Mouse (Mus musculus) splenic B cell, adult 2 months (primary cell): ENCODE measurements at regions not wholly inside any gene's neighbourhood (a gene's known extent, or its start where the extent isn't known, plus 50 kb on each side); places are given as distances from the start of the nearest gene placed in this dataset.

Experiments used
- DNase-seq: peaks from one replicate; pipeline ENCODE4 v3.0.0-alpha.2; 2011; ENCODE audit warnings: low read depth, low spot score
- H3K27me3 ChIP-seq: 2 replicates; pipeline ENCODE4 v1.6.1; 2012; ENCODE audit warnings: mild to moderate bottlenecking, low read length, moderate library complexity, mixed read lengths; ENCODE audit not compliant: control insufficient read depth, poor library complexity, insufficient read depth, severe bottlenecking
- H3K36me3 ChIP-seq: 2 replicates; pipeline ENCODE4 v1.6.1; 2012; ENCODE audit warnings: mild to moderate bottlenecking, low read length, moderate library complexity, mixed read lengths; ENCODE audit not compliant: control insufficient read depth, poor library complexity, insufficient read depth, severe bottlenecking

DNA sequence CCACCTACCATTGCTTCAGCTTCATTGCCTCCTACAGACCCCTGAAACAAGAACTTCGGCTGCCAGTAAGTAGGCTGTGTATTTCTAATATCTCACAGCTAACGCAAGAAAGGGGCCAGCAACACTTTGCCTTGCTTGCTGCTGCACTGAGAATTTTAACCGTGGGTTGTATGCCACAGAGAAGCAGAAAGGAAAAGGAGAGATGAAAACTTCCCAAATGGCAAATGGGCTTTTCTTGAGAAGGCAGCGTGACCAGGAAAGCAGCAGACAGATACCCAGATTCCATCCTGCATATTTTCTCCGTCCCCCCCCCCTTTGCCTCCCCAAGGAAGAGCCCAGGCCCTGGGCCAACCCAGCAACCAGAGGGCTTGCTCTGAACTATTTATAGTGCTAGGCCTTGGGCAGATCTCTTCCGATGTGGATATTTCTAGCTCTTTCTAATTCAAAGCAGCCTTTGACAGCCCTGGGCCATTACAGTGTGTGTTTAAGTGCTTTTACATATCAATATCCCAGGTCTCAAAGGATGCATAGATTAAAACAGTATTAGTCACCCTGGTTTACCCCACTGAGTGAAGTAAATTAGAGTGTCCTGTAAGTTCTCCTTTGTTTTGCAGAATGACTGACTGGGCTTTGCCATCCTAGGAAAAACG lies 107.0 kb downstream of the Cartpt start:
- no peaks in the 10 kb centered on the region for H3K36me3 ChIP-seq
- no peak for DNase-seq
- H3K27me3 ChIP-seq, result no peaks in the 10 kb centered on the region

GRCm38 (mm10) chr13:99793001-99793400 lies 107.9 kb downstream of the Cartpt start:
- Histone ChIP-seq H3K27me3 (no peaks in the 10 kb centered on the region), H3K36me3 (no peaks in the 10 kb centered on the region)
- no peak for DNase-seq

DNA sequence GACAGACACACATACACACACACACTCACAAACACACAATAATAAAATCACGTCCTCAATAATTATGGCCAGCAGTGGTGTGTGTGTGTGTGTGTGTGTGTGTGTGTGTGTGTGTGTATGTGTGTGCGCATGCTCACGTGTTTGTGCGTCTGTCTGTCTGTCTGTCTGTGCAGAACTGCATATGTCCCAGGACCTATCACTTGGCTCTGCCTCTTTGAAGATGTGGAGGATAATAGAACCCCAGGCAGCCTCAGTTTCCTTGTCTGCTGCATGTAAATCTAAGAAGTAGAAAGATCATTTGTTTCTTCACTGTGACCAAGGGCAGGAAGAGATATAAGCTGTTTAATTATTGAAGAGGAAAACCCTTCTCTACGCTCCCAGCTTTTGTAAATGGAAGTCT lies 109.9 kb downstream of the Cartpt start:
- Histone ChIP-seq H3K27me3 (no peaks in the 10 kb centered on the region), H3K36me3 (no peaks in the 10 kb centered on the region)
- peak; percentile 26 for DNase-seq

DNA sequence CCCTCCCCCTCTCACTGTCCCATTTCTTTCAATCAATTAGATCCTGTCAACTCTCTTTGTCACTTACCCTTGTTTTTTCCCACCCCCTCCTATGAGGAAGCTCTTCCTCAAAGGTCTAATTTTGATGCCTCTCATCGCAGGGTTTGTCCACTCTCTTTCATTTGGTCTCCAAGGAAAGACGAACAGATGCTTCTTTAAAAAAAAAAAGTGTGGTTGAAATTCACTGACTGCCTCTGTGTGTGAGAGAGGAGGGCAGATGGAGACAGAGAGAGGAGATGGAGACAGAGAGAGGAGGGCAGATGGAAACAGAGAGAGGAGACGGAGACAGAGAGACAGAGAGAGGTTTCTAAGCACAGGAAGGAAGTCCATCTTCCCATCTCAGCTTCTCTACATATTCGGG lies 113.1 kb downstream of the Cartpt start:
- Histone ChIP-seq H3K36me3 (no peaks in the 10 kb centered on the region), H3K27me3 (no peaks in the 10 kb centered on the region)
- no peak for DNase-seq

GRCm38 (mm10) chr13:99785427-99785826 lies 115.5 kb downstream of the Cartpt start:
- no peaks in the 10 kb centered on the region for H3K36me3 ChIP-seq
- H3K27me3 ChIP-seq, result no peaks in the 10 kb centered on the region
- DNase-seq, result no peak

- no peak for DNase-seq
- Histone ChIP-seq H3K36me3 (no peaks in the 10 kb centered on the region), H3K27me3 (no peaks in the 10 kb centered on the region)
Observed at GRCm38 (mm10) chr13:99784314-99784713, 116.6 kb downstream of the Cartpt start.

DNA sequence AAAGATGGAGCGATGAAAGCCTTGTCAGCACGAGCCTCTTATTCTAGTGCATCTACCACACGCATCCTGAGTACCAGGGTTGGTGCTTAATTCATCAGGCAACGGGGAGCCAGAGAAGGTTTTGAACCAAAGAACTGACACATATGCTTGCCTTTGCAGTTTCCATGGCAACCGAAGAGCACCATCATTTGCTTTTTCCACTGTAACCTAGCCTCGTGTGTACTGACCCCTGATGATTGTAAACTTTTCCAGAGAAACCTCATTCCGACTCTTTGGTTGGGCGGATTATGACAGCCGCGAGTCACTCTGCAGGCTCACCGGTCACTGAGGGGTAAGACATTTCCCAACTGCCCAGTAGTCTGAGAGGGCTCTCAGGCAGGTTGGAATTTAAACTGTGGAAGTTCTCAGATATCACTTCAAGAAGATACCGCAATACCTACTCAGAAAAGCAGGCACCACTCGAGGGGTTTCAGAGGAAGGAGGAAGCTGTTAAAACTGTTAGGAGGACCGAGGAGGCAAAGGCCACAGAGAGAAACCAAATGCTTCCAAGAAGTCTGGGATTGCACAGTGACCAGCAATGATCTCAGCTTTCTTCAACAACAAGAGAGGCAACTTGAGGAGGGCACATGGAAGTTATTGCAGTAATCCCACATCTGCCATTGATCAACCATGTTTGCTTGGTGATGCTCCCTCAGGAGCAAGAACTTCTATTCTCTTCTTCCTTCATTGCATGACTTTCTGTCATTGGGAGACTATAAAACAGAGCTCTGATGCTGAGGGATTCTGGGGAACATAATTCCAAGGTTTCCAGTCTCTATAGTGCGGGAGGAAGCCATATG lies 117.8 kb downstream of the Cartpt start:
- Histone ChIP-seq H3K27me3 (no peaks in the 10 kb centered on the region), H3K36me3 (no peaks in the 10 kb centered on the region)
- no peak for DNase-seq

DNA sequence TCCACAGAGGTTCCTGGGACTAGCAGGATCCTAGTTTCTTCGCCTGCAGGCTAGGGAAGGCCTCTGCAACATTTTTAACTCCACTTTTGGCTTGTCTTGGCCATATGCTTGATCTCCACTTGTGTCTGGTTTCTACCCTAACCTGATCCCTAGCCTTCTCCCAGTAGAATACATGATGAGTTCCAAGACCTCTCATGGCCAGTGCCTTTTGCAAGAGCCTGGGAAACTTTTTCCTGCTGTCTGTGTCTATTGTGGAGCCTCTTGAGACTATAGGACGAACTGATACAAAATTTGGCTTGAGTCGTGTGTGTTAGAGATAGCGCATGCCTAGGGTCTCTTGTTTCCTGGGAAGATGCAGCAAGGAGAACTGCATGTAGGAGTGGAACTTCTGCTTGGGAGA lies 119.3 kb downstream of the Cartpt start:
- DNase-seq, result no peak
- Histone ChIP-seq H3K36me3 (no peaks in the 10 kb centered on the region), H3K27me3 (no peaks in the 10 kb centered on the region; the same call in 1 of the 2 replicates)

- no peaks in the 10 kb centered on the region for H3K36me3 ChIP-seq
- H3K27me3 ChIP-seq, result no peaks in the 10 kb centered on the region; the same call in 1 of the 2 replicates
- DNase-seq, result no peak
Observed at GRCm38 (mm10) chr13:99780751-99781460, 120.0 kb downstream of the Cartpt start.

DNA sequence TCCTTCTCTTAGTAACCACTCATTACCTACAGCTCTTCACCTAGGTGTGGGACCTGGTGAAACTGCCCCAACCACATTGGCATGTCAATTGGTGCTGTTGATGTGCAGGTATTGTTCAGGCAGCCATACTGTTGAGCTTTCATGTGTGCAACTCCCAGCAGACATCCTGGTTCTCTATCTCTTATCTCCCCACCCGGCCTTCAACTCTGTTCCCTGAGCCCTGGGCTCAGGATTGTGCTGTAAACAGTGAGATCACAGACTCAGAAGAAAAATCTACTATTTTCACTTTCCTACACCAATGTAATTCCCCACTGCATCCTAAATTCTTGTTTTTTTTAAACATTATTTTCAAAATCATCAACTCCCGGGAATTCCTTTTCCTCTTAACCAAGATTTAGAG lies 122.1 kb downstream of the Cartpt start:
- Histone ChIP-seq H3K27me3 (no peaks in the 10 kb centered on the region; the same call in 1 of the 2 replicates), H3K36me3 (no peaks in the 10 kb centered on the region)
- no peak for DNase-seq

- Histone ChIP-seq H3K27me3 (no peaks in the 10 kb centered on the region; the same call in 1 of the 2 replicates), H3K36me3 (no peaks in the 10 kb centered on the region)
- no peak for DNase-seq
Observed at GRCm38 (mm10) chr13:99777736-99778135, 123.2 kb downstream of the Cartpt start.

- H3K27me3 ChIP-seq, result no peaks in the 10 kb centered on the region
- no peaks in the 10 kb centered on the region for H3K36me3 ChIP-seq
- DNase-seq, result no peak
Observed at GRCm38 (mm10) chr13:99765965-99766364, 134.9 kb downstream of the Cartpt start.

DNA sequence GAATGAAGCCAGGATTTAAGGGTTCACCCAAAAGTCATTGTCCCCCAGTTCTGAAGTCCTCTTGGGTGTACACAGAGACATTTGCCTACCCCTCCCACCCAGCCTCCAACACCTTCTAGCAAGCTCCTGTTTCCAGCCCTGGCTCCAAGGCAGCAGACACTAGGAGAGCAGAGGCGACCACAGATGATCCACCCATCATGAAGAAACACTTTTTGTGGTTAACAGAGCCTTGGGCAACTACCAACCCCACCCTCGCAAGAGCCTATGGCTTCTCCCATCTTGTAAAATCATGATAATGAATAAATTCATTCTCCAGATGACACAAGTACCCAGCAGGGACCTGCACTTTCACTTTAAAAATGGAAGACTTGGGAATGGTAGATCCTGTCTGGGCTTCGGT lies 136.1 kb downstream of the Cartpt start:
- no peak for DNase-seq
- Histone ChIP-seq H3K36me3 (no peaks in the 10 kb centered on the region), H3K27me3 (no peaks in the 10 kb centered on the region)

DNA sequence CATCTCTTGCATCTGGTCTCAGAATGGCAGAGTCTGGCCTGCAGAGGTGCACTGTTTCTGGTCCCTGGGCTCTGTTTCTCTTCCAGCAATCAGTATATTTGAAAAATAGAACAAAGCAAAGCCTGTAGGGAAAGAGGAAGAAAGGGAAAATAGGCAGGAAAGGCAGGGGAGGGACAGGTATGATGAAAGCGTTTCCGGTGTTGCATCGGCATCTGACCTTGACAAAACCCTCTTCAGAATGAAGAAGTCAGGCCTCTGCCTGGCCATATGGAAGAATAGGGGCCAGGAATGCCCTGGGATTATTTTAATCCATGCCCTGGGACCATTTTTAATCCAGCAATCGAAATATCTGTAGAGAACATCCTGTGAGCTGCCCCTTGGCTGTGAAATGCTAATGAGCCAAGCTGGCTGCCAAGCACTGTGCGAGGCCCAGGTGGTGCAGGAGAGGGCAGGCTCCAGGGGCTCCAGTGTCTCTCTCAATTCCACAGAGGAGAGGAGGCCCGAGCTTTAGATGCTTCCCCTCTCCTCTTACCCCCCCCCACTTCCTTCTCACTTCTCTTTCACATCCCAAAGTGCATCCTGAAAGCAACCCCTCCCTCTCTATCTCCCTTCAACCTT lies 136.7 kb downstream of the Cartpt start:
- no peak for DNase-seq
- Histone ChIP-seq H3K36me3 (no peaks in the 10 kb centered on the region), H3K27me3 (no peaks in the 10 kb centered on the region)

DNA sequence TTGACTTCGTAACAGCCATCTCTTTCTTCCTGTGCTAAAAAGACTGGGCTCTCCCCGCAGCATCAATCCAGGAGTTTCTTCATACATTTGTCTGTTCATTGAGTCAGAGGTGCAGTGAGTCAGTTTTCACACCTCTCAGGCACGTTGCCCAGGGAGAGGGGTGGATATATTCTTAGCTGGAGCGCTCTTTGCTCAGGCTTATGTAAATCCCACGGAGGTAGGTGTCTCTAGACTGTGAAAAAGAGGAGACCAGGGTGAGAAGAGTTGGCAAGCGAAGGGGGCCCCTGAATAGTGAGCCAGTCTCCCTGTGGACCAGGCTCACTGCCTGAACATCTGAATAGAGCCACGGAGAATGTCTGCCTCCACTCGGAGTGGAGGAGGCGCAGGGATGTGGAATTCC lies 139.0 kb downstream of the Cartpt start:
- H3K36me3 ChIP-seq, result no peaks in the 10 kb centered on the region
- H3K27me3 ChIP-seq, result no peaks in the 10 kb centered on the region
- DNase-seq, result no peak
